Mouse (Mus musculus) CH12.LX (cell line): Measurements from ENCODE around the gene Tbl3. TPM values are rescaled to one million over a fixed set of nuclear protein-coding genes. Genes with fewer than 3 reads are reported as not detected.

ENCODE experiments used
- DNase-seq: peaks from one replicate; pipeline ENCODE4 v3.0.0-alpha.2; 2013; ENCODE audit errors: extremely low read depth
- H3K27ac ChIP-seq: 2 replicates; pipeline ENCODE4 v1.5.1; 2012; ENCODE audit warnings: low read depth, mild to moderate bottlenecking, control low read depth, moderate library complexity; ENCODE audit not compliant: insufficient read depth
- H3K27me3 ChIP-seq: replicated peaks from 2 replicates; pipeline ENCODE3; 2012; ENCODE audit warnings: inconsistent platforms
- H3K36me3 ChIP-seq, 2 experiments: replicated peaks in 1 of 2; 2 replicates each; pipeline versions ENCODE3 to v1.6.1; 2012; ENCODE audit warnings: inconsistent platforms in 1 of 2, low read length in 1 of 2, mild to moderate bottlenecking in 1 of 2, mixed read lengths in 1 of 2, moderate library complexity in 1 of 2; ENCODE audit not compliant: control insufficient read depth in 1 of 2, insufficient read depth in 1 of 2
- H3K4me1 ChIP-seq, 2 experiments: 2 replicates each; pipeline ENCODE4 v1.6.1; 2012; ENCODE audit warnings: inconsistent platforms in 1 of 2, moderate library complexity in 1 of 2; ENCODE audit not compliant: insufficient read depth in 2 of 2, control insufficient read depth in 1 of 2
- H3K4me2 ChIP-seq: 2 replicates; pipeline ENCODE4 v1.6.1; 2012; ENCODE audit warnings: low read depth, mild to moderate bottlenecking, control low read depth; ENCODE audit not compliant: poor library complexity, insufficient read depth, severe bottlenecking
- H3K4me3 ChIP-seq, 3 experiments: fragments of 150-350 bp in 1 of 3; sonication (generic) in 1 of 3; replicated peaks in 1 of 3; 2 replicates each; pipeline versions ENCODE3 to v1.5.1; 2011 to 2012; ENCODE audit warnings: low read depth in 2 of 3, low read length in 2 of 3, mild to moderate bottlenecking in 2 of 3, moderate library complexity in 2 of 3, control low read depth in 1 of 3, improper control_type of control experiment in 1 of 3, inconsistent platforms in 1 of 3, mixed read lengths in 1 of 3; ENCODE audit not compliant: poor library complexity in 1 of 3
- H3K79me2 ChIP-seq: replicated peaks from 2 replicates; pipeline ENCODE4 v1.6.1; 2012; ENCODE audit warnings: mild to moderate bottlenecking, moderate library complexity; ENCODE audit not compliant: control insufficient read depth, poor library complexity, insufficient read depth, severe bottlenecking; ENCODE audit errors: extremely low read depth
- H3K9ac ChIP-seq: 2 replicates; pipeline ENCODE4 v1.6.1; 2012; ENCODE audit warnings: low read depth, mild to moderate bottlenecking, control low read depth, moderate library complexity; ENCODE audit not compliant: insufficient read depth
- H3K9me3 ChIP-seq: replicated peaks from 2 replicates; pipeline ENCODE3; 2012; ENCODE audit warnings: low read length, inconsistent platforms, mixed read lengths
- BHLHE40 ChIP-seq: IDR thresholded peaks from 2 replicates; pipeline ENCODE4 v1.6.1; 2011; ENCODE audit warnings: mild to moderate bottlenecking, low read depth, low read length, improper control_type of control experiment
- CHD1 ChIP-seq: IDR thresholded peaks from 2 replicates; pipeline ENCODE4 v1.6.1; 2012; ENCODE audit warnings: low read depth, low read length, improper control_type of control experiment, inconsistent platforms
- CHD2 ChIP-seq: IDR thresholded peaks from 2 replicates; pipeline ENCODE4 v1.6.1; 2011; ENCODE audit warnings: low read length, improper control_type of control experiment
- E2F4 ChIP-seq: IDR thresholded peaks from 2 replicates; pipeline ENCODE4 v1.6.1; 2011; ENCODE audit warnings: low read depth, low read length, improper control_type of control experiment; ENCODE audit not compliant: insufficient replicate concordance
- ELF1 ChIP-seq: IDR thresholded peaks from 2 replicates; pipeline ENCODE4 v1.6.1; 2014; ENCODE audit warnings: low read depth, mild to moderate bottlenecking, inconsistent platforms, low read length, improper control_type of control experiment
- EP300 ChIP-seq: IDR thresholded peaks from 2 replicates; pipeline ENCODE4 v1.6.1; 2011; ENCODE audit warnings: low read length, improper control_type of control experiment
- GABPA ChIP-seq: IDR thresholded peaks from 2 replicates; pipeline ENCODE4 v1.6.1; 2012; ENCODE audit warnings: low read depth, low read length, improper control_type of control experiment, inconsistent platforms; ENCODE audit not compliant: insufficient replicate concordance
- HCFC1 ChIP-seq: IDR thresholded peaks from 2 replicates; pipeline ENCODE4 v1.6.1; 2012; ENCODE audit warnings: low read depth, mild to moderate bottlenecking, inconsistent platforms, low read length, improper control_type of control experiment
- IRF4 ChIP-seq: IDR thresholded peaks from 2 replicates; pipeline ENCODE4 v1.6.1; 2014; ENCODE audit warnings: low read depth, mild to moderate bottlenecking, inconsistent platforms, low read length, improper control_type of control experiment
- JUND ChIP-seq: conservative IDR thresholded peaks from 2 replicates; pipeline ENCODE4 v1.6.1; 2011; ENCODE audit warnings: low read depth, low read length, improper control_type of control experiment
- MAFK ChIP-seq: IDR thresholded peaks from 2 replicates; pipeline ENCODE4 v1.6.1; 2011; ENCODE audit warnings: low read length, improper control_type of control experiment; ENCODE audit not compliant: insufficient replicate concordance
- MEF2A ChIP-seq: IDR thresholded peaks from 2 replicates; pipeline ENCODE4 v1.6.1; 2014; ENCODE audit warnings: low read depth, mild to moderate bottlenecking, inconsistent platforms, low read length, improper control_type of control experiment, borderline replicate concordance
- NELFE ChIP-seq: IDR thresholded peaks from 2 replicates; pipeline ENCODE4 v1.6.1; 2011; ENCODE audit warnings: low read depth, low read length, improper control_type of control experiment
- NRF1 ChIP-seq: IDR thresholded peaks from 2 replicates; pipeline ENCODE4 v1.6.1; 2014; ENCODE audit warnings: low read depth, mild to moderate bottlenecking, inconsistent platforms, low read length, improper control_type of control experiment, moderate library complexity
- POLR2A ChIP-seq: IDR thresholded peaks from 2 replicates; pipeline ENCODE4 v1.6.1; 2011; ENCODE audit warnings: low read depth, mild to moderate bottlenecking, improper control_type of control experiment, low read length
- RAD21 ChIP-seq: IDR thresholded peaks from 2 replicates; pipeline ENCODE4 v1.6.1; 2011; ENCODE audit warnings: low read depth, mild to moderate bottlenecking, low read length, improper control_type of control experiment, moderate library complexity
- SIN3A ChIP-seq: IDR thresholded peaks from 2 replicates; pipeline ENCODE4 v1.6.1; 2012; ENCODE audit warnings: low read length, improper control_type of control experiment, inconsistent platforms
- SMC3 ChIP-seq: IDR thresholded peaks from 2 replicates; pipeline ENCODE4 v1.6.1; 2011; ENCODE audit warnings: low read depth, low read length, improper control_type of control experiment
- TBP ChIP-seq: conservative IDR thresholded peaks from 2 replicates; pipeline ENCODE4 v1.6.1; 2011; ENCODE audit warnings: low read depth, low read length, improper control_type of control experiment
- TCF12 ChIP-seq: IDR thresholded peaks from 2 replicates; pipeline ENCODE4 v1.6.1; 2014; ENCODE audit warnings: low read depth, mild to moderate bottlenecking, inconsistent platforms, low read length, improper control_type of control experiment
- UBTF ChIP-seq: IDR thresholded peaks from 2 replicates; pipeline ENCODE4 v1.6.1; 2012; ENCODE audit warnings: low read depth, mild to moderate bottlenecking, inconsistent platforms, low read length, improper control_type of control experiment, moderate library complexity
- USF2 ChIP-seq: conservative IDR thresholded peaks from 2 replicates; pipeline ENCODE4 v1.6.1; 2011; ENCODE audit warnings: low read depth, low read length, improper control_type of control experiment
- ZC3H11A ChIP-seq: IDR thresholded peaks from 2 replicates; pipeline ENCODE4 v1.6.1; 2012; ENCODE audit warnings: low read depth, mild to moderate bottlenecking, inconsistent platforms, low read length, improper control_type of control experiment
- ZKSCAN1 ChIP-seq: IDR thresholded peaks from 2 replicates; pipeline ENCODE4 v1.6.1; 2012; ENCODE audit warnings: low read depth, inconsistent platforms, low read length, improper control_type of control experiment, borderline replicate concordance
- ZNF384 ChIP-seq: IDR thresholded peaks from 2 replicates; pipeline ENCODE4 v1.6.1; 2012; ENCODE audit warnings: low read depth, low read length, improper control_type of control experiment, inconsistent platforms
- dilution Hi-C: fragments of 300-500 bp; cut with MboI; formaldehyde crosslinking; loops from 2 replicates; pipeline ENCODE4 v1.14.3; 2020; ENCODE audit warnings: low sequenced_read_pairs; ENCODE audit not compliant: extremely low pct_unique_long_range_greater_than_20kb, extremely low pct_ligation_motif_present
- in situ Hi-C: fragments of 300-500 bp; cut with MboI; formaldehyde crosslinking; loops from 3 replicates; pipeline ENCODE4 v1.14.3; 2019; ENCODE audit warnings: low sequenced_read_pairs, low pct_ligation_motif_present, low pct_unique_long_range_greater_than_20kb, mixed read lengths
- polyA plus RNA-seq: library from polyadenylated mRNA; unstranded; fragments of >175 nt; gene quantifications from 2 replicates; pipeline ENCODE4 v1.2.1, GENCODE M21; 2012; ENCODE audit warnings: low read depth; ENCODE audit not compliant: insufficient read length
- total RNA-seq, 2 experiments: library from RNA; depleted of rRNA; stranded (reverse); fragments of 300-350 nt in 1 of 2; fragments of >200 nt in 1 of 2; gene quantifications; 2 replicates each; pipeline ENCODE4 v1.2.3; 2012 to 2014

Gene Tbl3
- total and polyA plus RNA-seq, 3 experiments: 98.0 to 105 (median 104) TPM

GRCm38 (mm10) chr17:24716166-24716682, 8.8 kb upstream of the Tbl3 start:
- dilution Hi-C loops: no loop called here
- Histone ChIP-seq H3K4me1 (peaks cover 0 to 16% of the 10 kb centered on the region in 2 experiments; a peak in 3 of 4 replicates), H3K79me2 (peaks cover 23% of the 10 kb centered on the region), H3K27me3 (no peaks in the 10 kb centered on the region), H3K27ac (no peak overlapping the region), H3K9me3 (no peaks in the 10 kb centered on the region), H3K4me2 (no peak overlapping the region), H3K36me3 (peaks cover 22 to 44% of the 10 kb centered on the region in 2 experiments), H3K9ac (no peak overlapping the region), H3K4me3 (no peak overlapping the region)
- TF ChIP-seq MEF2A (no peak), IRF4 (no peak), EP300 (no peak), CHD2 (no peak), ZNF384 (no peak), SMC3 (no peak), MAFK (no peak), GABPA (no peak), USF2 (no peak), TCF12 (no peak), NRF1 (no peak), JUND (no peak), RAD21 (no peak), ZC3H11A (no peak), HCFC1 (no peak), E2F4 (no peak), ZKSCAN1 (no peak)
- in situ Hi-C loops: no loop called here
- no peak for DNase-seq

GRCm38 (mm10) chr17:24715556-24715955, 8.1 kb upstream of the Tbl3 start:
- peaks cover 0 to 16% of the 10 kb centered on the region in 2 experiments; a peak in 3 of 4 replicates for H3K4me1 ChIP-seq
- DNase-seq: no peak

More at GRCm38 (mm10) chr17:24715556-24715955, 8.1 kb upstream of the Tbl3 start:
- no peaks in the 10 kb centered on the region for H3K9me3 ChIP-seq
- peaks cover 18% of the 10 kb centered on the region for H3K79me2 ChIP-seq
- dilution Hi-C loops: no loop called here
- no peak overlapping the region for H3K4me3 ChIP-seq
- H3K9ac ChIP-seq: no peak overlapping the region
- H3K4me2 ChIP-seq: no peak overlapping the region
- TF ChIP-seq SIN3A: no peak
- no peak for TF ChIP-seq CHD2
- no peak for TF ChIP-seq ELF1
- TF ChIP-seq HCFC1: no peak
- TF ChIP-seq IRF4: no peak
- TF ChIP-seq RAD21: no peak
- TF ChIP-seq TCF12: no peak
- TF ChIP-seq ZC3H11A: no peak
- no peak for TF ChIP-seq UBTF
- TF ChIP-seq TBP: no peak
- no peak for TF ChIP-seq BHLHE40
- TF ChIP-seq POLR2A: no peak
- TF ChIP-seq ZNF384: no peak
- no peak for TF ChIP-seq NELFE
- no peak for TF ChIP-seq GABPA
- TF ChIP-seq CHD1: no peak
- H3K27ac ChIP-seq: no peak overlapping the region
- no peaks in the 10 kb centered on the region for H3K27me3 ChIP-seq
- in situ Hi-C loops: no loop called here
- peaks cover 16 to 39% of the 10 kb centered on the region in 2 experiments for H3K36me3 ChIP-seq
